Mouse (Mus musculus) layer of hippocampus, postnatal 14 days (tissue): ENCODE measurements around the gene Mgat4e. TPM values are rescaled to one million over a fixed set of nuclear protein-coding genes. Genes with fewer than 3 reads are reported as not detected.

Source experiments
- DNase-seq, 2 experiments: peaks; one replicate each; pipeline ENCODE4 v3.0.0; 2021 to 2022; ENCODE audit warnings: low spot score in 2 of 2, mixed read lengths in 1 of 2
- long read RNA-seq, 2 experiments: library from polyadenylated mRNA; stranded (forward); transcript quantifications; one replicate each; pipeline ENCODE4 v2.0.0; 2021
- total RNA-seq, 2 experiments: library from RNA; stranded (reverse); gene quantifications; 2 replicates each; pipeline ENCODE4 v1.2.3; 2021

The Mgat4e gene
- under 1 TPM in 1 of 2 experiments, not detected in 1; 0.38 TPM for total RNA-seq
- long read RNA-seq, experiment 1 = 0 reads
- long read RNA-seq, experiment 2, partial matches to known transcripts = 0 of 1 reads
- long read RNA-seq, experiment 2, other reads (novel, unspliced or antisense) = 1 of 1 reads

DNA sequence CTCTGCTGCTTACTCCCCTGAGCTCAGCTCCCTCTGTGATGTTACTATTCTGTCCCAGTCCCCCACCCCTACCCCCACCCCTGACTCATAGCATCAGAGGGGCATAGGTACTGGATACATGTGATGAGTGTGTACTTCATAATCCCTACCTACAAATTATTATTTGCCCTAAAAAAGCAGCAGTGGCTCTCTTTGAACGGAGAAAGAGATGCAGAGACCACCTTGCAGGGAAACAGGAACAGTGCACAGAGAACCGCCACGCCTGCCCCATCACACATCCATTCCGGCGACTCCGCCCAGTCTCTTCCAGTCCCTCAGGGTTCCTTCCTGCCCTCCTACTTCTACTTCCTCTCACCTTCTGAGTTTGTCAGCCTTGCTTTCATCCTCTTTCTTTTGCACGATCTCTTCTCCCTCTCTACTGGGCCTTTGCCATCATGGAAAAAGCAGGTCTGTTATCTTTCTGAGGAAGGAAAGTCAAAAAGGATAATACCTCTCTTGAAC, at the start of gene Mgat4e:
Gene Mgat4e (minus strand): TSS at position 51 of the 501 bp plus-strand sequence.
- no peak for DNase-seq

DNA sequence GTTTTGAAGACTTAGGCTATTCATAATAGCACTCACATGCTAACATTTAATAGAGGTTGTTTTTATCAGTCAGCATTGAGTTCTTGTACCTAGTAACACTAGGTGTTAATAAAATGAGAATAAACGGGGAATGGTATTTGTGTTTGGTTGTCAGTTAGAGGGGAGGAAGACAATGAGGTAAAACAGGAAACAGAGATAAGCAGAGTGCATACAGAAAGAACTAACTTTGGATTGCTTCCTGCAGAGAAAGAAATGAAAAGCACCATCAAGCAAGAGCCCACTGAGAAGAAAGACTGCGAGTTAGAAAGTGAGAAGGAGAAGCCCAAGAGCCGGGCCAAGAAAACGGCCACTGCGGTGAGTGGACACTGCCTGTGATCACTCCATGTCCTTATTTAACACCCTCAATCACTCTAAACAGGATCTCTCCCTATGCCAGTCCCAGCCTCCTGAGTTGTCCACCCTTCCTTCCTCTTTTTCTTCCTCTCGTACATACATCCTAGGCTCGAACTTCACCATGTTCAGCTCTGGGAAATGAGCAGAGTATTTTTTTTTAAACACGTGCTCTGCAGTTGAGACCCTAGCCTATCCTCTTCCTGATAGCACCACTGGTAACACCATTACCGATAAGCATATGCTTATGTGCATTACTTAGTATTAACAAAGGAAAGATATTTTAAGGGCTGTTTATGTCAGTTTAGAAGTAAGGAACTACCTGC, 48.0 kb upstream of the Mgat4e start:
- DNase-seq = no peak

DNA sequence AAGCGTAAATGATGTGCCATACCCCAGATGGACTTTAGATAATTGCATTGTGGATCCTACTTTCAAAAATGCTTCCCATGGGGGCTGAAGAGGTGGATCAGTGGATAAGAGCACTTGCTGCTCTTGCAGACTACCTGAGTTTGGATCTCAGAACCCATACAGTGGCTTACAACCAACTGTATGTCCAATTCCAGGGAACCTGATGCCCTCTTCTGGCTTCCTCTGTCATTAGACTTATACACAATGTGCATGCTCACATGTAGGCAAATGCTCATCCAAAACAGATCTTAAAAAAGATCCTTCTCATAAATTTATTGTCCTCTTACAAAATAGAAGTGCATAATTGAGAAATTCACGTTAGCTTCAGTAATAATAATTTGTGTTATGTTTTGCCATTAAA, 42.3 kb upstream of the Mgat4e start:
- no peak for DNase-seq

DNA sequence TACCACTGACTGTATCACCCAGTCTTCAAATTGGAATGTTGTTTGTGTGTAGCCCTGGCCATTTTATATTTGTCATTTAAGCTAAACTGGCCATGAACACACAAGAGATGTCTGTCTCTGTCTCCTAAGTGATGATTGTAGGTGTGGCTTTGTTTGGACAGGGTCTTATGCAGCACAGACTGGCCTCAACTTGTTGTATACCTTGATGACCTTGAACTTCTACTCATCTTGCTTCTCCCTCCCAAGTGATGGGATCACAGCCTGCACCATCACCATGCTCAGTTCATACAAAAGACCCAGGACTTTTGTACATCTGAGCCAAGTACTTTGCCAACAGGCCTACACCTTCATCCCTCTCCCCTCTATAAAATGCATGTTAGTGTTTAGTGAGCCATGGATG, 40.2 kb upstream of the Mgat4e start:
- DNase-seq = no peak

DNA sequence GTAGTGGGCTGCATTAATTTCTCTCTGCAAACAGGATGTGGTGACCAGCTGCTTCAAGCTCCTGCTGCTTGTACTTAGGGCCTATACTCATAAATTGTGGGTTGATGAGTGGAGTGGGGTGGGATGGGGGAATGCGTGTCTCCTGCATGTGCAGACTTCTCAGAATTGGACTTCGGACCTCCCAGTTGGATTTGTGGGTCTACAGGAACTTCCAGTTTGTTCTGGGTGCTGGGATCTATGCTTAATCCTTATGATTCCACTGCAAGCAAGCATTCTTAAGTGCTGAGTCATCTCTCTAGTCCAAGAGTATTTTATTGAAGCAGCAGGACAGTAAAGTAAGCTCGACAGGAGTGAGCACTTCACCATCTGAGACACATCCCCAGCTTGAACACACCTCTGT, 34.1 kb upstream of the Mgat4e start:
- DNase-seq = no peak

DNA sequence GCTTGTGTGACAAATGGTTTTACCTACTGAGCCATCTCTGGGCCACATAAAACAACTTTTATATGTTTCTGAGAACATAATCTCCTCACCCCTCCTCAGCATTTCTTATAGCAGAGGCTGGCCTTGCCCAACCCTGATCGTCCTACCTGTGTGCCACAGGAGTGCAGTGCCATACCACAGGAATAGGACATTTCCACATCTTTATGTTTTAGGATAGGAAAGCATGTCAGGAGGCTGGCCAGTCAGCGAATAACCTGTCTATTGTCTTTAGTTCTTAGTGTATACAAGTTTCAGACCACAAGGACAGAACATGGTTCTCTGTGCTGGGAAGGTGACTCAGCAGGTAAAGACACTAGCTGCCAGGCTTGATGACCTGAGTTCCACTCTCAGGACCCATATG, 31.3 kb upstream of the Mgat4e start:
- no peak for DNase-seq

DNA sequence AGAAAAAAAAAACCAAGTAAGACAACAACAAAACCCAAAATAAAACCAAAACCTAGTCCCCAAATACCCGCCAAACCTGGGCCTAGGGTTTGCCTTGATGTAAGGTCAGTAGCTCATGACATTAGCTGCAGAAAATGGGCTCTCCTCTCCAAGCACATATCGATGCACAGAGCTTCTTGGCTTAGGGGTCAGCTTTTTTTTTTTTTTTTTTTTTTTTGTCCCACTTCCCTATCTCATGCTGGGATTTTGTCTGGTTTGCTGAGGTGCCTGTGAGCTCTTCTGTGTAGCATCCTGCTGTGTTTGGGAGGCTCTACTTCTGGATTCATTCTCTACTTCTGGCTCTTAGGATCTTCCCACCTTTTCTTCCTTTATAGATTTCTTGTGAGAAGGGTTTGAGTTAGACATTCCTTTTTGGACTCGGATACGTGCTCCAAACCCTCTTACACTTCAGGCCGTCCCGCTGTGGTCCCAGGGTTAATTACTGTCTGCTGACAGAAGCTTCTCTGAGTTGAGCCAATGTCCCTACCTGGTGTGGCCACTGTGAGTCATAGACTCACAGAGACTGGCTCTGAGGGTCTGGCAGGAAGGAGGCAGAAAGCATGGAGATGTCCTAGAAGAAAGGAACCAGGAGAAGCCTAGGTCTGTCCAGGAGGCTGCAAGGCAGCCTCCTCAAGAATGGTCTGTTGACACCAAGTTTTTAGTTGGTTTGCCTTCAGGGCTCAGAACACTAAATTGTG, 28.1 kb upstream of the Mgat4e start:
- DNase-seq = no peak

DNA sequence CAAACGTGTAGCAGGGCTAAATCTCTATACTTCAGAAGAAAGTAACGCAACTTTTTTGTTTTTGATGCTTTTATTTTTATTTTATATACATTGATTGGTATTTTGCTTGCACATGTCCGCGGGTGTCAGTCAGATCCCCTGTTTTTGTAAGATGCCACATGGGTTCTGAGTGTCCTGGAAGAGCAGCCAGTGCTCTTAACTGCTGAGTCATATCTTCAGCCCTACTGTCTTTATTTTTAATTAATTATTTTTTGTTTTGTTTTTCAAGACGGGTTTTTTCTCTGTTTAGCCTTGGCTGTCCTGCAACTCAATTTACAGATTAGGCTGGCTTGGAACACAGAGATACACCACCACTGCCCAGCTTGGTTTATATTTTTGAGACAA, 24.4 kb upstream of the Mgat4e start:
- no peak for DNase-seq

DNA sequence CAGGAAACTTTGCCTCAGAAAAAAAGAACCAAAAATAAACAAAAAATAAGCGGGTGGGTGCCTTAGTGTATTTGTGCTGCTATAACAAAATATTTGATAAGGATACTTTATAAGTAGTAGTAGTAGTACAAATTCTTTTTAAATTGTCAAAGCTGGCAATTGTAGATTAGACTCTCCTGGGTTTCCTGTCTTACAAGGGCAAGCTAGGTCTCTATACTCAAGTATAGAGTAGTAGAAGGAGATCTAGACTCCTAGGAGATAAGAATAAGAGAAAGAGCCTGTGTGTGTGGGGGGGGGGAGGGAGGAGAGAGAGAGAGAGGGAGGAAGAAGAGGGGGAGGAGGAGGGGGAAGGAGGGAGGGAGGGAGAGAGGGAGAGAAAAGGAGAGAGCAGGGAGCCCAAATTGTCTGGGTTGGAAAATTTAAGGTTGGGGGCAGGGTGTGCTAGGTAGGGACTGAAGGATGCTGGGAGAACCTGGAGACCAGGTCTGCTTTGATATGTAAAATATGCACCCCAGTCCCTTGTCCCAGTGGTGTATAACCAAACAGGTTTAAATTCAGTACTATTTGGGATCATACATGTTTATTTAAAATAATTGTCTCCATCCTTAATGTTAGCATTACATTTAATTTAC, 23.9 kb upstream of the Mgat4e start:
- DNase-seq = no peak

DNA sequence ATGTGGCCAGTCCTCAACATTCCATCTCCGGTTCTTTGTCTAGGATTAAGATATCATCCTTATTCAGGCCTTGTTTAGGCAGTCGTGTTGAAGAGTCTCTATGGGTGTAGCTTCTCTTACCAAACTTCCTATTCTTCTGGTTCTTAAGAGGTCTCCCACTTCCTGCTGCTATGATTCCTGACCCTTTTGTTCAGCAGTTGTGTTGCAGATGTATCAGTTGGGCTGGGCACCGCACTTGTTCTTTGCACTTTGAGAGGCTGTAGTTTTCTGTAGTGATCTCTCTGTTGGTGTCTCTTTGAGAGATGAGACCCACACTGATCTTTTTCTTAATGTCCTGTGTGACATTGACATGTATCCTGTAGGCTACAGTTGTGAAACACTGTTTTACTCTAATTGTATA, 21.1 kb upstream of the Mgat4e start:
- no peak for DNase-seq

DNA sequence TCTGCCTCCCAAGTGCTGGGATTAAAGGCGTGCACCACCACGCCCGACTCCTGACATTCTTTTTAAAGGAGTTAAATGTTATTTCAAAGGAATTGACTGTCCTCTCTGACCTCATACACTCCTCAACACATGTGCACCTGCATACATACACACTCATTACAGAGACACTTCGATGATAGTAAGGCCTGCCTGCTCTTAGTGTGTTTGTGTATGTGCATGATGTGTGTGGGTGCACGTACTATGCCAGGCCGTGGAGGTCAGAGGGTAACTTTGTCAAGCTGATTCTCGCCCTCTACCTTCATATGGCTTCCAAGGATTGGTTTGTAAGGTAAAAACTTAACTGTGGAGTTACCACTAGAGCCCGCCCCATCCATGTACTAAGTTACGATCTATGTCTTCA, 20.7 kb upstream of the Mgat4e start:
- DNase-seq = no peak

DNA sequence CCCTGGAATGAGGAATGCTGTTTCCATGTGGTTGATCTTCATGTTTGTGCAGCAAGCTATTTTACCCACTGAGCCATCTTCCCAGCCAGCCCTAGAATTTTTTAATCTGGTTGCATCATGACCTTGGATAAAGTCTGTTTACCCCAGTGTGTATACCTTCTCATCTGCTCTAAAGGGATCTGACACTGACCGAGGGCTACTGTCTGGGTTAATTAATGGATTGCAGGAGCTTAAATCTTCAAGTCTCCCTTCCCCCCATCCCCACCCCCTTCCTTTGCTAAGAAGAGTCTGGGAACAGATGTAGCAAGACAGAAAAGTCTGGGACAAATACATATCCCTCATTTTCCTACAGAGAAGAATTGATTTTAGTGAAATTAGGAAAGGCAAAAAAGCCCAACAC, 18.0 kb upstream of the Mgat4e start:
- DNase-seq = no peak

DNA sequence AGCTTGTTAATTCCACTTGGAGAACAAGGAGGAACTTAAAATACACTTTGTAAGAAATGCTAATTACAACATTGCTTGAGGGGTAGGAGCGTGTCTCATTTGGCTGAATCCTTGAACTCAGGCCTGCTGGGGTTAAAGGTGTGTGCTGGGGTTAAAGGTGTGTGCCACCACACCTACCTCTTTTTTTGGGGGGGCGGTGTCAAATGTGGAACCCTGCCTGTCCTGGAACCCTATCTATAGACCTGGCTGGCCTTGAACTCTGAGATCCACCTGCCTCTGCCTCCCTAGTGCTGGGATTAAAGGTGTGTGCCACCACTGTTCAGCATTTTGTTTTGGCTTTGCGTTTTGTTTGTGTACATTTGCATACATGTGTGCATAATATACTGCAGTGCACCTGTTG, 14.2 kb upstream of the Mgat4e start:
- DNase-seq = no peak

DNA sequence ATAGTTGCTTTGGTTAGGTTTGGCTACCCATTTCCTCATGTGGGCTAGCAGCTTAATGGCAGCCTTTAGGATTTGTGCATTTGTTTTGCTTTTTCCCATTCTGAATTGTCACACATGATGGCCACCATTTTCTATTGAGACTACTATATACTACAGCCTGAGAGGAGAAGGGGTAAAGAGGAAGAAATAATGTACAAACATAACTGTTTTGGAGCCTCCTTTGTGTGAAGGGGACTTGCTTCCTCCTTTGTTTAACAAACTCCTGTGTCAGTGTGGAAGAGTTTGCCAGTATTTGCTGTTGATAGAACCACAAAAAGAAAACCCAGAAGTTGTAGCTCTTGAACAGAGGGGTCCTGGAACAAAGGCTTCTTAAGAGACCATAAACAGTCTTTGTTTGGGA, 13.0 kb upstream of the Mgat4e start:
- no peak for DNase-seq

DNA sequence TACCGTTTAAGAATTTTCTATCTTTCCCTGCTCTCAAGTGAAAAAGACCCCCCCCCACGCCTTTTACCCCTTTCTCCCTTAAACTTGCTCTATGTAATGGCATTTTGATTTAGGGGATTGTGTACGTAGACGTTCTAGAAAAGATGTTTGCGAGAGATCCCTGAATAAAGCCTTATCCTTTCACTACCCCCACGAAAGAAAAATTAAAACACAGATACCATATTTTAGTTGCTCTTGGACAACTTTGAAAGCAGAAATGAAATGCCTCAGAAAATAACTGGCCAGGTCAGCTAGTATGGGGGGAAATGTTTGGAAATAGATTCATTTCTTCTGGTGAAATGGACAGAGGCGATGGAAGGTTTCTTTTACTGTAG, 12.3 kb upstream of the Mgat4e start:
- DNase-seq = no peak

DNA sequence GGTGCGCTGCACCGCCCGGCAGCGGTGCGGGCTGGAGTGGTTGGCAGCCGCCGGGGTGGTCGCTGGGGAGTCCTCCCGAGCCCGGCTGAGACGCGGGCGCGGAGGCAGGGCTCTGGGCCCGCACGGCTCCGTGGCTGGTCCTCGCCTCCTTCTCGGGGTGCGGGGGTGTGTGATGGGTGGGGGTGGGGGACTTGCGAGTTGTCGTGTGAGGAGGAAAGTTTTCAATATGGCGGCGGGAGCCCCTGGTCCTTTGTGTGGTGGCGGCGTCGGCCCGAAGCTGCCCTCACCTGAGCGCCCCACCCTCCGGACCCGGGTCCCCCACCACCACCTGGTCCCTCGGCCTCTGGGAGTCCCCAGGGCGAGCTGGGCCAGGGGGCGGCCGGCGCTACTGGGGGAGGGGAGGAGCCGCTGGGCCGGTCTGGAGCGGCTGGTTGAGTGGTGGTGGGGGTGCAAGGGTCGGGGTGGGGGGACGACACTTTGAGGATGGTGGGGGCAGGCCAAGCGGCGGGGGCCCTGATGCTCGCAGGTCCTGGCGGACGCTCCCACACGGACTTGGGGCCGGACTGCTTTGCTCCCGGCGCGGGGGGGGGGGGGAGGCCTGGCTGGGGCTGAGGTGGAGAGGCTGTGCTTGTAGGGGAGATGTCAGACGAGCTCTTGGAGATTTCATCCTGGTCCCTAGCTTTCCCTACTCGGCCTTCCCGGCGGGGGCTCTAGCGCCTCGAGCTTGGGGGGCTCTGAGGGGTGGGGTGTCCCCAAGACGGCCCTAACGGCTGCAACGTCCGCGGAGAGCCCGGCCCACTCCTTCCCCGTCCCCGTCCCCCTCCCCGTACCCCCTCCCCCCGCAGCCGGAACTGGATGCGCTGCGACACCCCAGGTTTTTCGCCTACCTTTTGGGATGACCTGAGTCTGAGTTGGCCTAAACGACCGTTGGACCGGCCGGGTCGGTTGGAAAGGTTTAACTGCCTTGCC, 11.6 kb upstream of the Mgat4e start:
- peak in 1 of 2 experiments; percentile 23 for DNase-seq

DNA sequence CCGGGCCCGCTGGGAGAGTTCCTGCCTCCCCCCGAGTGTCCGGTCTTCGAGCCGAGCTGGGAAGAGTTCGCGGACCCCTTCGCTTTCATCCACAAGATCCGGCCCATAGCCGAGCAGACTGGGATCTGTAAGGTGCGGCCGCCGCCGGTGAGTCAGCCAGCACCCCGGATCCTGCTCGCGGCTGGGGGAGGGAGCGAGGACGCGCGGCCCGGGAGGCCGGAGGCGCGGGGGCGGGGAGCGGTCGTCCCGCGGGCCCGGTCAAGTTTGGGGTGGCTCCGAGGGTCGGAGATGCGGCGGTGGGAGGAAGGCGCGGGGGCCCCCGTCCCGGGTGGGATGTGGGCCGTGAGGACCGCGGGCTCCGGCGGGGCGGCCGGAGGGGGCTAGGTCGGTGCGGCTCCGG, 10.9 kb upstream of the Mgat4e start:
- DNase-seq = no peak

DNA sequence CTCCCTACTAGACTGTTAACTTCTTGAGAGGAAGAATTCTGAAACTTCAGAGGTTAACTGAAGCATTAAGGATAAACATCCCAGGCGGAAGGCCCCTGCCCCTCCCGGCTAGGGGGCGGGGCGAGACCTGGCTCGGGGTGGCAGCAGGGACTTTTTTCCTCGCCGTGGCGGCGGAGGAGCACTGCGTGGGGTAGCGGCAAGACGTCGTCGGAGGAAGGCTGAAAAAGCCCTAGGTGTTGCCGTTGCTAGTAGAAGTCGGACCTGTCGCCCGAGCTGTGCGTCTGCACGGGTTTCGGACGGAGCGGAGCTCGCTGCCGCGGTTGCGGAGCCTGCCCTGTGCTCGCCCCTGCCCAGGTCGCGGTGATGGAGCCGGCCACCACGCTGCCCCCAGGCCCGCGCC, 10.5 kb upstream of the Mgat4e start, which contains the start of gene Kdm5b:
Gene Kdm5b (plus strand): TSS at position 196 of the 400 bp plus-strand sequence.
- DNase-seq = peak; percentile 84 to 86

DNA sequence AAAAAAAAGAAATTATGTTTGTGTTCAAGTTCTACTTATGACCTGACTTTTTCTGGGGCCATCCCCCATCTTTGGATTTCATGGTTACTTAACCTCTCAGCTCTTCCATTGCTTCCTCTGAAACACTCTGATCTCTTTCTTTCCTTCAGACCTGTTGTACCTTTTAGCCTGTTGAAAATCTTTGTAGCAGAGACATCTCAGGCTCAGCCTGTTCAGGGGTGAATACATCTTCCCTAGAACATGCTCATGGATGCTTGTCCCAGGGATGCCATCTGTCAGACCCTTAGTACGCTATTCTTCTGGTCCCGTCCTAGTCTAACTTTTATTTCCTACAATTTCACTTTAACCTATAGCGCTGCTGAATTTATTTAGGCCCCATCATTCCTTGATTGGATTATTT, 9.7 kb upstream of the Mgat4e start:
- no peak for DNase-seq

DNA sequence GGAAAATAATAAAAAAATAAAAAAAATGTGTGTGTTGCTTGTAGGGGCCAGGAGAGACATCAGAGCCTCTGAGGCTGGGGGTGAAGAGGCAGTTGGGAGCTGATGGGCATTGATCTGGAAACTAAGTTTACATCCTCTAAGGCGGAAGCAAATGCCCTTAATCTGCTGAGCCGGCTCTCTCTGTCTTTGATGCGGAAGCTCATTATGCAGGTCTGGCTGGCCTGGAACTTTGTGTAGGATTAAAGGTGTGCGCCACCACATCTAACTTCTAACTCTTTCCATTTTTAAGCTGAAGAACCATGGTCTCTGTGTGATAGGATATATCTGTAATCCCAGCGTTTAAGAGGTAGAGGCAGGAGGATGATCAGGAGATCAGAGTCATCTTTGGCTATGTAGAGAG, 9.0 kb upstream of the Mgat4e start:
- DNase-seq = no peak
